In the genomic region with DNA sequence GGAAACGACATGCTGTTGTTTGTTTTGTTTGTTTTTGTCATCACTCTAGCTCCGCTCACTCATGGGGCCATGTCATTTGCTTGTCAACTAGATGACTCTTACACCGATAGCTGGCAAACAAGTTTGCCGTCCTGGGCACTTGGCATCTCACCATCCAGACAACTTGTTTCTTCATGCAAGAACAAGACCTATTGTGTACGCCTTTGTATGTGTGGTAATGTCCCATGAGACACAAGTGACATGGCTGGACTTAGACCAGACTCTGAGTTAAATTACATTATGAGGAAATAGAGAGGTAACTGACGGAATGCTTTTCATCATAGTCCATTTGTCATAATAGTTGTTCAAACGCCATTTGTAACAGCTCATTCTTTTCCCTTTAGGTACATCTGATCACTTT, we compare ENCODE assay signal across 28 mouse cellular contexts. TPM values are rescaled to one million over a fixed set of nuclear protein-coding genes. Genes with fewer than 3 reads are reported as not detected.
A peak's percentile ranks its signal among the peaks of the same experiment; 100 is the strongest.
DNase-seq lines count a peak whose midpoint lies in the region; ATAC-seq and TF ChIP-seq lines count a peak whose summit lies in the region.
"Had no signal": no experiment of that assay in that cellular context is flagged by ENCODE, and none has a peak within 500 bp of the region (broad histone marks: within the 10 kb centered on the region; RNA-seq: fewer than 3 reads in every experiment).

No protein-coding gene starts in this region.

- H3K4me3 ChIP-seq in intestine, postnatal 0 days (ENCODE audit: low read depth, low read length): no peak overlapping the region
- no peak overlapping the region for H3K4me3 ChIP-seq in intestine, embryonic 16.5 days (ENCODE audit: low read length)
- H3K4me3 ChIP-seq: gastrocnemius, adult 2 months; heart, embryonic 12.5 days; heart, embryonic 15.5 days; hindbrain, embryonic 10.5 days; hindbrain, embryonic 13.5 days; intestine, embryonic 15.5 days had no signal

- H3K4me1 ChIP-seq in intestine, postnatal 0 days (replicated peaks; ENCODE audit: control insufficient read depth, insufficient read depth, low read length): 0 out of 2 replicates have a peak, but pooled peaks cover 3% of the 10 kb centered on the region
- peaks cover 7% of the 10 kb centered on the region; the same call in 1 of the 2 replicates for H3K4me1 ChIP-seq in intestine, embryonic 16.5 days (ENCODE audit: control insufficient read depth, insufficient read depth, low read length)

- 71% methylated on average over 7 of the region's 7 CpGs for WGBS in intestine, postnatal 0 days
- 88% methylated on average over 7 of the region's 7 CpGs for WGBS in intestine, embryonic 16.5 days

- H3K36me3 ChIP-seq in intestine, postnatal 0 days (ENCODE audit: control insufficient read depth, insufficient read depth): no peaks in the 10 kb centered on the region
- H3K36me3 ChIP-seq in intestine, embryonic 16.5 days (ENCODE audit: control insufficient read depth, insufficient read depth, low read length): no peaks in the 10 kb centered on the region
- H3K36me3 ChIP-seq: heart, embryonic 12.5 days; heart, embryonic 15.5 days; hindbrain, embryonic 10.5 days; hindbrain, embryonic 13.5 days; intestine, embryonic 15.5 days had no signal

- peak overlapping the region; percentile 80 for H3K27ac ChIP-seq in intestine, postnatal 0 days (ENCODE audit: low read depth, low read length)
- H3K27ac ChIP-seq in intestine, embryonic 16.5 days (ENCODE audit: low read length): no peak overlapping the region
- H3K27ac ChIP-seq: gastrocnemius, adult 2 months; heart, embryonic 15.5 days; hindbrain, embryonic 10.5 days; hindbrain, embryonic 13.5 days; intestine, embryonic 15.5 days had no signal

- H3K4me2 ChIP-seq in intestine, postnatal 0 days (replicated peaks; ENCODE audit: low read depth): no peak overlapping the region
- no peak overlapping the region for H3K4me2 ChIP-seq in intestine, embryonic 16.5 days (ENCODE audit: low read depth, low read length)
- H3K4me2 ChIP-seq: heart, embryonic 12.5 days; heart, embryonic 15.5 days; hindbrain, embryonic 13.5 days; intestine, embryonic 15.5 days had no signal

- no peak for TF ChIP-seq CTCF in intestine, postnatal 0 days (IDR thresholded peaks at IDR 0.05; ENCODE audit: low read depth)

- no peaks in the 10 kb centered on the region for H3K9me3 ChIP-seq in intestine, postnatal 0 days (ENCODE audit: control insufficient read depth)
- no peaks in the 10 kb centered on the region for H3K9me3 ChIP-seq in intestine, embryonic 16.5 days (ENCODE audit: control insufficient read depth, low read length)
- H3K9me3 ChIP-seq: heart, embryonic 15.5 days; intestine, embryonic 15.5 days had no signal

- H3K9ac ChIP-seq in intestine, postnatal 0 days (ENCODE audit: low read depth, low read length): no peak overlapping the region
- H3K9ac ChIP-seq in intestine, embryonic 16.5 days (ENCODE audit: low read depth, low read length): no peak overlapping the region
- H3K9ac ChIP-seq: forebrain, postnatal 0 days; heart, embryonic 12.5 days; heart, embryonic 15.5 days; hindbrain, embryonic 13.5 days; intestine, embryonic 15.5 days had no signal

- H3K27me3 ChIP-seq in intestine, postnatal 0 days (replicated peaks; ENCODE audit: control insufficient read depth, insufficient read depth, low read length): no peaks in the 10 kb centered on the region
- H3K27me3 ChIP-seq in intestine, embryonic 16.5 days (replicated peaks; ENCODE audit: control insufficient read depth, insufficient read depth, low read length): no peaks in the 10 kb centered on the region
- H3K27me3 ChIP-seq: heart, embryonic 12.5 days; heart, embryonic 15.5 days; hindbrain, embryonic 13.5 days; intestine, embryonic 15.5 days had no signal

- peak; percentile 24 for DNase-seq in MN1 (ENCODE audit: low spot score)
- DNase-seq in adipocyte (ENCODE audit: low spot score): peak; percentile 76
- peak; percentile 95 for DNase-seq in gonadal fat pad, adult 2 months (ENCODE audit: low read depth)
- DNase-seq in right cerebral cortex, postnatal 4 days: no peak
- DNase-seq: adrenal gland, postnatal 10 days; cerebellum, adult 18-20 months; cerebellum, adult 9-10 months; cerebellum, postnatal 14 days; forebrain, postnatal 0 days; gastrocnemius, adult 2 months; gastrocnemius, postnatal 14 days; heart, postnatal 10 days; heart, postnatal 36 days had no signal

- ATAC-seq in intestine, postnatal 0 days: no peak
- no peak for ATAC-seq in intestine, embryonic 16.5 days
- ATAC-seq: activated CD4-positive, CD25-positive, alpha-beta regulatory T cell, adult 4 months; CD4-positive, CD25-positive, alpha-beta regulatory T cell, adult 4 months; forebrain, embryonic 14.5 days; forebrain, postnatal 0 days; hindbrain, embryonic 16.5 days; intestine, embryonic 15.5 days had no signal

RNA-seq across cellular contexts. Expression of gene Hacl1, which starts 4.8 kb away (rescaled TPM):
- 35.5 and 41.3 TPM in 2 replicates for polyA plus RNA-seq in intestine, postnatal 0 days (2015; fragmentation: Nextera tagmentation; extraction: Ambion mirVana)
- polyA plus RNA-seq in intestine, embryonic 16.5 days (2015; fragmentation: Nextera tagmentation; extraction: Ambion mirVana): 19.9 and 26.1 TPM in 2 replicates
- 17.7 and 20.0 TPM in 2 replicates for polyA plus RNA-seq in gonadal fat pad, adult 2 months (2012; rRNA removed)

RNA-seq across cellular contexts. Expression of gene Btd, which starts 5.1 kb away (rescaled TPM):
- polyA plus RNA-seq in intestine, postnatal 0 days (2015; fragmentation: Nextera tagmentation; extraction: Ambion mirVana): 45.5 and 48.5 TPM in 2 replicates
- polyA plus RNA-seq in intestine, embryonic 16.5 days (2015; fragmentation: Nextera tagmentation; extraction: Ambion mirVana): 30.0 and 31.2 TPM in 2 replicates
- polyA plus RNA-seq in gonadal fat pad, adult 2 months (2012; rRNA removed): 37.2 and 41.5 TPM in 2 replicates

RNA-seq across cellular contexts. Expression of gene Gm49387, which starts 5.2 kb away (rescaled TPM):
- polyA plus RNA-seq in intestine, postnatal 0 days (2015; fragmentation: Nextera tagmentation; extraction: Ambion mirVana): 0.94 TPM in 1 of 2 replicates, not detected in the other
- polyA plus RNA-seq in intestine, embryonic 16.5 days (2015; fragmentation: Nextera tagmentation; extraction: Ambion mirVana): 3.0 and 4.3 TPM in 2 replicates
- not detected in 2 replicates for polyA plus RNA-seq in gonadal fat pad, adult 2 months (2012; rRNA removed)
- polyA plus RNA-seq: activated CD4-positive, CD25-positive, alpha-beta regulatory T cell, adult 4 months; brain, embryonic 14.5 days; C2C12; forebrain, embryonic 11.5 days; forebrain, embryonic 14.5 days; frontal cortex, adult 2 months had no signal

RNA-seq across cellular contexts. Expression of gene Colq, which starts 54.8 kb away (rescaled TPM):
- 0.66 and 0.68 TPM in 2 replicates for polyA plus RNA-seq in intestine, postnatal 0 days (2015; fragmentation: Nextera tagmentation; extraction: Ambion mirVana)
- 0.92 and 1.0 TPM in 2 replicates for polyA plus RNA-seq in intestine, embryonic 16.5 days (2015; fragmentation: Nextera tagmentation; extraction: Ambion mirVana)
- 0.13 and 0.36 TPM in 2 replicates for polyA plus RNA-seq in gonadal fat pad, adult 2 months (2012; rRNA removed)
- polyA plus RNA-seq: C2C12; forebrain, embryonic 11.5 days had no signal
